Comparison of ENCODE assay signal across 8 mouse cellular contexts in genomic region chr11:99231049-99231816, GRCm38 (mm10). TPM values are rescaled to one million over a fixed set of nuclear protein-coding genes. Genes with fewer than 3 reads are reported as not detected.
DNase-seq lines count a peak whose midpoint lies in the region; ATAC-seq and TF ChIP-seq lines count a peak whose summit lies in the region.

No protein-coding gene starts in this region.

- H3K36me3 ChIP-seq in kidney, postnatal 0 days (ENCODE audit: insufficient read depth, low read length), result peaks cover 4% of the 10 kb centered on the region; the same call in 1 of the 2 replicates
- peaks cover 3% of the 10 kb centered on the region; the same call in 1 of the 2 replicates for H3K36me3 ChIP-seq in midbrain, postnatal 0 days (ENCODE audit: insufficient read depth, low read length)

- ATAC-seq in kidney, postnatal 0 days (replicated peaks; ENCODE audit: low FRiP score, low read depth), result no peak; the same call in 1 of the 2 replicates
- ATAC-seq in common myeloid progenitor, adult 5-6 weeks (replicated peaks; ENCODE audit: low read depth, poor library complexity, severe bottlenecking), result 0 out of 2 replicates have a peak, but pooled peaks have one; percentile 12
- no peak for ATAC-seq in midbrain, postnatal 0 days (ENCODE audit: low FRiP score)
- no peak for ATAC-seq in granulocyte monocyte progenitor cell, adult 5-6 weeks (replicated peaks; ENCODE audit: poor library complexity, severe bottlenecking)

- H3K27ac ChIP-seq in kidney, postnatal 0 days, result peak overlapping the region; percentile 99
- peak overlapping the region; percentile 97 for H3K27ac ChIP-seq in midbrain, postnatal 0 days (ENCODE audit: low read depth, low read length)

- 23% methylated on average over 15 of the region's 15 CpGs for WGBS in kidney, postnatal 0 days
- 23% methylated on average over 15 of the region's 15 CpGs for WGBS in midbrain, postnatal 0 days

- no peak for DNase-seq in kidney, postnatal 0 days (ENCODE audit: low spot score)
- no peak for DNase-seq in kidney, adult 11 months
- DNase-seq in induced T-regulatory cell, adult 2 months (ENCODE audit: low read depth), result peak; percentile 37
- no peak for DNase-seq in midbrain, postnatal 0 days (ENCODE audit: low spot score)
- no peak for DNase-seq in left cerebral cortex, adult 18-20 months (ENCODE audit: low spot score in 2 of 2)
- no peak for DNase-seq in cerebellum, adult 9-10 months

- H3K4me2 ChIP-seq in kidney, postnatal 0 days (ENCODE audit: low read length), result peak overlapping the region; percentile 59
- H3K4me2 ChIP-seq in midbrain, postnatal 0 days (ENCODE audit: low read depth, low read length, poor library complexity, severe bottlenecking), result peak overlapping the region; percentile 80

- peak overlapping the region; percentile 94 for H3K4me3 ChIP-seq in kidney, postnatal 0 days (replicated peaks; ENCODE audit: low read depth, low read length)
- peak overlapping the region; percentile 82 for H3K4me3 ChIP-seq in midbrain, postnatal 0 days (ENCODE audit: low read depth, low read length)

- H3K9ac ChIP-seq in kidney, postnatal 0 days (ENCODE audit: low read depth, low read length), result peak overlapping the region; percentile 97
- H3K9ac ChIP-seq in midbrain, postnatal 0 days (replicated peaks; ENCODE audit: low read length, poor library complexity, severe bottlenecking), result peak overlapping the region; percentile 89

- no peaks in the 10 kb centered on the region for H3K27me3 ChIP-seq in kidney, postnatal 0 days (ENCODE audit: insufficient read depth, low read length)
- H3K27me3 ChIP-seq in midbrain, postnatal 0 days (ENCODE audit: insufficient read depth, low read length), result no peaks in the 10 kb centered on the region

- no peak for TF ChIP-seq CTCF in kidney, postnatal 0 days (IDR thresholded peaks at IDR 0.05; ENCODE audit: low read depth)
- no peak for TF ChIP-seq CTCF in midbrain, postnatal 0 days (IDR thresholded peaks at IDR 0.05)

- H3K4me1 ChIP-seq in kidney, postnatal 0 days (replicated peaks; ENCODE audit: insufficient read depth, low read length), result 0 out of 2 replicates have a peak, but pooled peaks cover 6% of the 10 kb centered on the region
- H3K4me1 ChIP-seq in midbrain, postnatal 0 days (ENCODE audit: insufficient read depth, low read length), result peaks cover 9% of the 10 kb centered on the region

- H3K9me3 ChIP-seq in kidney, postnatal 0 days (replicated peaks; ENCODE audit: low read length), result no peaks in the 10 kb centered on the region
- no peaks in the 10 kb centered on the region for H3K9me3 ChIP-seq in midbrain, postnatal 0 days (ENCODE audit: low read length)

RNA-seq across cellular contexts. Expression of gene Smarce1, which starts 0.4 kb away (rescaled TPM):
- polyA plus RNA-seq in kidney, postnatal 0 days (2015; fragmentation: Nextera tagmentation; extraction: Ambion mirVana), result 154 and 196 TPM in 2 replicates
- total RNA-seq in common myeloid progenitor, adult 5-6 weeks (2017), result 222 and 341 TPM in 2 replicates
- total RNA-seq in midbrain, postnatal 0 days (2014; rRNA removed), result 94.9 and 116 TPM in 2 replicates
- 170 and 184 TPM in 2 replicates for polyA plus RNA-seq in midbrain, postnatal 0 days (2015; fragmentation: Nextera tagmentation; extraction: Ambion mirVana)
- total RNA-seq in left cerebral cortex, adult 18-20 months (2021), result 10 to 100 TPM; 53.4 to 53.7 TPM
- 91.7 and 118 TPM in 2 replicates for total RNA-seq in granulocyte monocyte progenitor cell, adult 5-6 weeks (2014; fragmentation: Nextera tagmentation)
- total RNA-seq in granulocyte monocyte progenitor cell, adult 5-6 weeks (2017), result 256 and 293 TPM in 2 replicates

RNA-seq across cellular contexts. Expression of gene Krt222, which starts 12.7 kb away (rescaled TPM):
- polyA plus RNA-seq in kidney, postnatal 0 days (2015; fragmentation: Nextera tagmentation; extraction: Ambion mirVana), result 0.29 and 0.33 TPM in 2 replicates
- total RNA-seq in common myeloid progenitor, adult 5-6 weeks (2017), result not detected in 2 replicates
- total RNA-seq in midbrain, postnatal 0 days (2014; rRNA removed), result 10.6 and 11.6 TPM in 2 replicates
- 13.6 and 14.4 TPM in 2 replicates for polyA plus RNA-seq in midbrain, postnatal 0 days (2015; fragmentation: Nextera tagmentation; extraction: Ambion mirVana)
- total RNA-seq in left cerebral cortex, adult 18-20 months (2021), result 10 to 100 TPM; 28.3 to 32.0 TPM
- not detected in 2 replicates for total RNA-seq in granulocyte monocyte progenitor cell, adult 5-6 weeks (2014; fragmentation: Nextera tagmentation)
- not detected in 2 replicates for total RNA-seq in granulocyte monocyte progenitor cell, adult 5-6 weeks (2017)

RNA-seq across cellular contexts. Expression of gene Krt24, which starts 53.8 kb away (rescaled TPM):
- polyA plus RNA-seq in kidney, postnatal 0 days (2015; fragmentation: Nextera tagmentation; extraction: Ambion mirVana), result not detected in 2 replicates
- total RNA-seq in common myeloid progenitor, adult 5-6 weeks (2017), result not detected in 2 replicates
- total RNA-seq in midbrain, postnatal 0 days (2014; rRNA removed), result not detected in 2 replicates
- polyA plus RNA-seq in midbrain, postnatal 0 days (2015; fragmentation: Nextera tagmentation; extraction: Ambion mirVana), result 0.07 and 0.21 TPM in 2 replicates
- total RNA-seq in left cerebral cortex, adult 18-20 months (2021), result not detected
- not detected in 2 replicates for total RNA-seq in granulocyte monocyte progenitor cell, adult 5-6 weeks (2014; fragmentation: Nextera tagmentation)
- not detected in 2 replicates for total RNA-seq in granulocyte monocyte progenitor cell, adult 5-6 weeks (2017)

Comparison
In these comparisons a context has a peak if more than half of its experiments do, and no peak if none do; other contexts are left out.
1. RNA of gene Krt222, which starts 12.7 kb away (total RNA-seq): 28.3 to 32.0 TPM in left cerebral cortex, adult 18-20 months and 10.6 to 11.6 TPM in midbrain, postnatal 0 days; not detected in common myeloid progenitor, adult 5-6 weeks and not detected in granulocyte monocyte progenitor cell, adult 5-6 weeks; every median in the first group is over 10 times any median in the second.